ENCODE assay signal across 15 mouse cellular contexts in genomic region chr9:57598851-57599563, GRCm38 (mm10). TPM values are rescaled to one million over a fixed set of nuclear protein-coding genes. Genes with fewer than 3 reads are reported as not detected.
DNase-seq lines count a peak whose midpoint lies in the region; ATAC-seq and TF ChIP-seq lines count a peak whose summit lies in the region.
"Had no signal": no experiment of that assay in that cellular context is flagged by ENCODE, and none has a peak within 500 bp of the region (broad histone marks: within the 10 kb centered on the region; RNA-seq: fewer than 3 reads in every experiment).

No protein-coding gene starts in this region.

- WGBS in hindbrain, embryonic 11.5 days: 39% methylated on average over 8 of the region's 8 CpGs
- 40% methylated on average over 8 of the region's 8 CpGs for WGBS in hindbrain, embryonic 13.5 days
- 31% methylated on average over 8 of the region's 8 CpGs for WGBS in embryonic facial prominence, embryonic 10.5 days
- 48% methylated on average over 8 of the region's 8 CpGs for WGBS in kidney, embryonic 16.5 days
- 59% methylated on average over 8 of the region's 8 CpGs for WGBS in neural tube, embryonic 12.5 days
- 66% methylated on average over 8 of the region's 8 CpGs for WGBS in liver, postnatal 0 days (ENCODE audit: insufficient replicate concordance)

- no peak for TF ChIP-seq EP300 in liver, postnatal 0 days (IDR thresholded peaks at IDR 0.05; ENCODE audit: low read depth)

- ATAC-seq in hindbrain, embryonic 11.5 days (ENCODE audit: low FRiP score): peak; percentile 69
- ATAC-seq in hindbrain, embryonic 13.5 days (ENCODE audit: low FRiP score): no peak
- peak; percentile 46 for ATAC-seq in kidney, embryonic 16.5 days (ENCODE audit: low FRiP score, low TSS enrichment)
- ATAC-seq in neural tube, embryonic 12.5 days (ENCODE audit: low FRiP score, low read depth): no peak
- ATAC-seq in liver, postnatal 0 days: no peak

- no peaks in the 10 kb centered on the region for H3K27me3 ChIP-seq in hindbrain, embryonic 11.5 days (ENCODE audit: control insufficient read depth, insufficient read depth, low read length)
- H3K27me3 ChIP-seq in hindbrain, embryonic 13.5 days: 0 out of 2 replicates have a peak, but pooled peaks cover 6% of the 10 kb centered on the region
- H3K27me3 ChIP-seq in embryonic facial prominence, embryonic 10.5 days (replicated peaks; ENCODE audit: low read depth, poor library complexity, severe bottlenecking): no peaks in the 10 kb centered on the region
- H3K27me3 ChIP-seq in kidney, embryonic 16.5 days (ENCODE audit: insufficient read depth, low read length): no peaks in the 10 kb centered on the region
- H3K27me3 ChIP-seq in neural tube, embryonic 12.5 days (replicated peaks): no peaks in the 10 kb centered on the region
- peaks cover 3% of the 10 kb centered on the region; the same call in 1 of the 2 replicates for H3K27me3 ChIP-seq in liver, postnatal 0 days (ENCODE audit: insufficient read depth, low read length)
- H3K27me3 ChIP-seq: CH12.LX; stomach, embryonic 15.5 days had no signal

- no peak for TF ChIP-seq CTCF in liver, postnatal 0 days (IDR thresholded peaks at IDR 0.05; ENCODE audit: low read depth)
- no peak for TF ChIP-seq CTCF in left cerebral cortex, adult 2 months (IDR thresholded peaks at IDR 0.05)

- no peak overlapping the region for H3K4me2 ChIP-seq in hindbrain, embryonic 11.5 days (replicated peaks; ENCODE audit: low read depth, low read length)
- no peak overlapping the region for H3K4me2 ChIP-seq in hindbrain, embryonic 13.5 days
- no peak overlapping the region for H3K4me2 ChIP-seq in kidney, embryonic 16.5 days (replicated peaks; ENCODE audit: low read depth, low read length)
- H3K4me2 ChIP-seq in neural tube, embryonic 12.5 days (replicated peaks): no peak overlapping the region
- H3K4me2 ChIP-seq in liver, postnatal 0 days (ENCODE audit: low read depth, low read length): no peak overlapping the region
- H3K4me2 ChIP-seq: stomach, embryonic 15.5 days had no signal

- H3K36me3 ChIP-seq in hindbrain, embryonic 11.5 days (ENCODE audit: control insufficient read depth, insufficient read depth, low read length): 0 out of 2 replicates have a peak, but pooled peaks cover 2% of the 10 kb centered on the region
- peaks cover 22% of the 10 kb centered on the region for H3K36me3 ChIP-seq in hindbrain, embryonic 13.5 days
- peaks cover 15% of the 10 kb centered on the region for H3K36me3 ChIP-seq in embryonic facial prominence, embryonic 10.5 days (replicated peaks)
- H3K36me3 ChIP-seq in kidney, embryonic 16.5 days (ENCODE audit: insufficient read depth, low read length): peaks cover 13% of the 10 kb centered on the region
- peaks cover 14% of the 10 kb centered on the region for H3K36me3 ChIP-seq in neural tube, embryonic 12.5 days
- peaks cover 13% of the 10 kb centered on the region; the same call in 1 of the 2 replicates for H3K36me3 ChIP-seq in liver, postnatal 0 days (replicated peaks; ENCODE audit: insufficient read depth, low read length)

- H3K9me3 ChIP-seq in hindbrain, embryonic 11.5 days (ENCODE audit: control insufficient read depth, low read length): no peaks in the 10 kb centered on the region
- H3K9me3 ChIP-seq in hindbrain, embryonic 13.5 days: no peaks in the 10 kb centered on the region
- H3K9me3 ChIP-seq in embryonic facial prominence, embryonic 10.5 days: no peaks in the 10 kb centered on the region
- H3K9me3 ChIP-seq in kidney, embryonic 16.5 days (ENCODE audit: low read length): no peaks in the 10 kb centered on the region
- no peaks in the 10 kb centered on the region for H3K9me3 ChIP-seq in neural tube, embryonic 12.5 days
- H3K9me3 ChIP-seq in liver, postnatal 0 days (ENCODE audit: low read length): no peaks in the 10 kb centered on the region
- H3K9me3 ChIP-seq: stomach, embryonic 15.5 days had no signal

- DNase-seq in hindbrain, embryonic 11.5 days (ENCODE audit: low spot score): peak; percentile 44
- DNase-seq in embryonic facial prominence, embryonic 10.5 days (ENCODE audit: low spot score): peak; percentile 62
- no peak for DNase-seq in liver, postnatal 0 days
- DNase-seq in cerebellum, adult 11-12 months: no peak
- no peak for DNase-seq in left cerebral cortex, adult 2 months (ENCODE audit: extremely low spot score in 1 of 2, low spot score in 2 of 2)
- DNase-seq: cerebellum, adult 9-11 months; heart, adult 18-20 months; layer of hippocampus, postnatal 36 days had no signal

- H3K4me1 ChIP-seq in hindbrain, embryonic 11.5 days (replicated peaks; ENCODE audit: control insufficient read depth, insufficient read depth, low read length): peaks cover 5% of the 10 kb centered on the region; the same call in 1 of the 2 replicates
- H3K4me1 ChIP-seq in hindbrain, embryonic 13.5 days (replicated peaks): peaks cover 33% of the 10 kb centered on the region
- peaks cover 54% of the 10 kb centered on the region for H3K4me1 ChIP-seq in embryonic facial prominence, embryonic 10.5 days
- H3K4me1 ChIP-seq in kidney, embryonic 16.5 days (ENCODE audit: insufficient read depth, low read length): peaks cover 33% of the 10 kb centered on the region
- peaks cover 34% of the 10 kb centered on the region for H3K4me1 ChIP-seq in neural tube, embryonic 12.5 days
- H3K4me1 ChIP-seq in liver, postnatal 0 days (ENCODE audit: insufficient read depth): no peaks in the 10 kb centered on the region; the same call in 1 of the 2 replicates

- H3K4me3 ChIP-seq in hindbrain, embryonic 11.5 days (ENCODE audit: low read depth, low read length): no peak overlapping the region
- H3K4me3 ChIP-seq in hindbrain, embryonic 13.5 days: no peak overlapping the region
- no peak overlapping the region for H3K4me3 ChIP-seq in embryonic facial prominence, embryonic 10.5 days
- H3K4me3 ChIP-seq in kidney, embryonic 16.5 days (ENCODE audit: low read length): no peak overlapping the region
- H3K4me3 ChIP-seq in neural tube, embryonic 12.5 days: no peak overlapping the region
- no peak overlapping the region for H3K4me3 ChIP-seq in liver, postnatal 0 days (ENCODE audit: low read depth, low read length)
- no peak overlapping the region for H3K4me3 ChIP-seq in left cerebral cortex, adult 2 months
- H3K4me3 ChIP-seq: stomach, embryonic 15.5 days had no signal

- H3K9ac ChIP-seq in hindbrain, embryonic 11.5 days (ENCODE audit: low read depth, low read length): no peak overlapping the region
- H3K9ac ChIP-seq in hindbrain, embryonic 13.5 days: no peak overlapping the region
- no peak overlapping the region for H3K9ac ChIP-seq in kidney, embryonic 16.5 days (replicated peaks; ENCODE audit: low read length)
- 0 out of 2 replicates have a peak overlapping the region, but pooled peaks have one; percentile 26 for H3K9ac ChIP-seq in neural tube, embryonic 12.5 days
- no peak overlapping the region for H3K9ac ChIP-seq in liver, postnatal 0 days (replicated peaks)
- H3K9ac ChIP-seq: stomach, embryonic 15.5 days had no signal

- intact Hi-C loops in left cerebral cortex, adult 2 months (cut with DNase I): no loop called here

- H3K27ac ChIP-seq in hindbrain, embryonic 11.5 days (ENCODE audit: low read depth, low read length): peak overlapping the region; percentile 17
- H3K27ac ChIP-seq in hindbrain, embryonic 13.5 days: no peak overlapping the region
- H3K27ac ChIP-seq in embryonic facial prominence, embryonic 10.5 days (replicated peaks): peak overlapping the region; percentile 69
- no peak overlapping the region for H3K27ac ChIP-seq in kidney, embryonic 16.5 days (ENCODE audit: low read length)
- no peak overlapping the region for H3K27ac ChIP-seq in neural tube, embryonic 12.5 days
- no peak overlapping the region for H3K27ac ChIP-seq in liver, postnatal 0 days (ENCODE audit: low read depth)
- H3K27ac ChIP-seq in left cerebral cortex, adult 2 months: no peak overlapping the region
- H3K27ac ChIP-seq: stomach, embryonic 15.5 days had no signal

RNA-seq across cellular contexts. Expression of gene Cplx3, which starts 7.1 kb away (rescaled TPM):
- polyA plus RNA-seq in hindbrain, embryonic 11.5 days (2014; fragmentation: Nextera tagmentation; extraction: Ambion mirVana): 0.09 and 0.11 TPM in 2 replicates
- 0.21 and 0.48 TPM in 2 replicates for polyA plus RNA-seq in hindbrain, embryonic 13.5 days (2015; fragmentation: Nextera tagmentation; extraction: Ambion mirVana)
- 1.6 and 1.8 TPM in 2 replicates for polyA plus RNA-seq in embryonic facial prominence, embryonic 10.5 days (2016; fragmentation: Nextera tagmentation; extraction: Ambion mirVana)
- polyA plus RNA-seq in kidney, embryonic 16.5 days (2015; fragmentation: Nextera tagmentation; extraction: Ambion mirVana): not detected in 2 replicates
- polyA plus RNA-seq in neural tube, embryonic 12.5 days (2016; fragmentation: Nextera tagmentation; extraction: Ambion mirVana): not detected in 2 replicates
- polyA plus RNA-seq in liver, postnatal 0 days (2015; fragmentation: Nextera tagmentation; extraction: Ambion mirVana): not detected in 2 replicates
- total RNA-seq in left cerebral cortex, adult 2 months (2021): 1 to 10 TPM; 9.1 to 9.6 TPM
- total RNA-seq: CH12.LX; heart, adult 18-20 months; liver, adult 2 months; megakaryocyte progenitor cell, adult 5-6 weeks had no signal
- polyA plus RNA-seq: liver, adult 2 months; stomach, embryonic 15.5 days had no signal

RNA-seq across cellular contexts. Expression of gene Ulk3, which starts 9.8 kb away (rescaled TPM):
- polyA plus RNA-seq in hindbrain, embryonic 11.5 days (2014; fragmentation: Nextera tagmentation; extraction: Ambion mirVana): 5.2 and 8.6 TPM in 2 replicates
- polyA plus RNA-seq in hindbrain, embryonic 13.5 days (2015; fragmentation: Nextera tagmentation; extraction: Ambion mirVana): 28.6 and 30.5 TPM in 2 replicates
- 13.3 and 16.4 TPM in 2 replicates for polyA plus RNA-seq in embryonic facial prominence, embryonic 10.5 days (2016; fragmentation: Nextera tagmentation; extraction: Ambion mirVana)
- 18.3 and 22.7 TPM in 2 replicates for polyA plus RNA-seq in kidney, embryonic 16.5 days (2015; fragmentation: Nextera tagmentation; extraction: Ambion mirVana)
- 20.7 and 22.9 TPM in 2 replicates for polyA plus RNA-seq in neural tube, embryonic 12.5 days (2016; fragmentation: Nextera tagmentation; extraction: Ambion mirVana)
- 3.6 and 3.7 TPM in 2 replicates for polyA plus RNA-seq in liver, postnatal 0 days (2015; fragmentation: Nextera tagmentation; extraction: Ambion mirVana)
- 10 to 100 TPM; 36.3 to 37.1 TPM for total RNA-seq in left cerebral cortex, adult 2 months (2021)

RNA-seq across cellular contexts. Expression of gene Lman1l, which starts 21.6 kb away (rescaled TPM):
- not detected in 2 replicates for polyA plus RNA-seq in hindbrain, embryonic 11.5 days (2014; fragmentation: Nextera tagmentation; extraction: Ambion mirVana)
- not detected in 2 replicates for polyA plus RNA-seq in hindbrain, embryonic 13.5 days (2015; fragmentation: Nextera tagmentation; extraction: Ambion mirVana)
- polyA plus RNA-seq in embryonic facial prominence, embryonic 10.5 days (2016; fragmentation: Nextera tagmentation; extraction: Ambion mirVana): not detected in 2 replicates
- polyA plus RNA-seq in kidney, embryonic 16.5 days (2015; fragmentation: Nextera tagmentation; extraction: Ambion mirVana): not detected in 2 replicates
- not detected in 2 replicates for polyA plus RNA-seq in neural tube, embryonic 12.5 days (2016; fragmentation: Nextera tagmentation; extraction: Ambion mirVana)
- polyA plus RNA-seq in liver, postnatal 0 days (2015; fragmentation: Nextera tagmentation; extraction: Ambion mirVana): not detected in 2 replicates
- total RNA-seq in left cerebral cortex, adult 2 months (2021): not detected
- total RNA-seq: CH12.LX; layer of hippocampus, postnatal 36 days; liver, adult 2 months; megakaryocyte progenitor cell, adult 5-6 weeks had no signal
- polyA plus RNA-seq: liver, adult 2 months; stomach, embryonic 15.5 days had no signal

RNA-seq across cellular contexts. Expression of gene Scamp2, which starts 38.3 kb away (rescaled TPM):
- polyA plus RNA-seq in hindbrain, embryonic 11.5 days (2014; fragmentation: Nextera tagmentation; extraction: Ambion mirVana): 57.6 and 57.8 TPM in 2 replicates
- 56.9 and 58.8 TPM in 2 replicates for polyA plus RNA-seq in hindbrain, embryonic 13.5 days (2015; fragmentation: Nextera tagmentation; extraction: Ambion mirVana)
- polyA plus RNA-seq in embryonic facial prominence, embryonic 10.5 days (2016; fragmentation: Nextera tagmentation; extraction: Ambion mirVana): 44.1 and 45.3 TPM in 2 replicates
- 93.4 and 101 TPM in 2 replicates for polyA plus RNA-seq in kidney, embryonic 16.5 days (2015; fragmentation: Nextera tagmentation; extraction: Ambion mirVana)
- polyA plus RNA-seq in neural tube, embryonic 12.5 days (2016; fragmentation: Nextera tagmentation; extraction: Ambion mirVana): 56.2 and 62.3 TPM in 2 replicates
- polyA plus RNA-seq in liver, postnatal 0 days (2015; fragmentation: Nextera tagmentation; extraction: Ambion mirVana): 29.6 and 31.2 TPM in 2 replicates
- total RNA-seq in left cerebral cortex, adult 2 months (2021): 10 to 100 TPM; 19.8 to 22.3 TPM

RNA-seq across cellular contexts. Expression of gene Mpi, which starts 46.4 kb away (rescaled TPM):
- polyA plus RNA-seq in hindbrain, embryonic 11.5 days (2014; fragmentation: Nextera tagmentation; extraction: Ambion mirVana): 50.0 and 52.7 TPM in 2 replicates
- 67.9 and 75.2 TPM in 2 replicates for polyA plus RNA-seq in hindbrain, embryonic 13.5 days (2015; fragmentation: Nextera tagmentation; extraction: Ambion mirVana)
- 58.7 and 61.7 TPM in 2 replicates for polyA plus RNA-seq in embryonic facial prominence, embryonic 10.5 days (2016; fragmentation: Nextera tagmentation; extraction: Ambion mirVana)
- 54.6 and 57.2 TPM in 2 replicates for polyA plus RNA-seq in kidney, embryonic 16.5 days (2015; fragmentation: Nextera tagmentation; extraction: Ambion mirVana)
- polyA plus RNA-seq in neural tube, embryonic 12.5 days (2016; fragmentation: Nextera tagmentation; extraction: Ambion mirVana): 68.0 and 68.2 TPM in 2 replicates
- 7.3 and 8.2 TPM in 2 replicates for polyA plus RNA-seq in liver, postnatal 0 days (2015; fragmentation: Nextera tagmentation; extraction: Ambion mirVana)
- 10 to 100 TPM; 63.4 to 76.9 TPM for total RNA-seq in left cerebral cortex, adult 2 months (2021)

Comparison
In these comparisons a context has a peak if more than half of its experiments do, and no peak if none do; other contexts are left out.
1. ATAC-seq: peak in hindbrain, embryonic 11.5 days (single experiment) and kidney, embryonic 16.5 days (single experiment); none in hindbrain, embryonic 13.5 days (single experiment), neural tube, embryonic 12.5 days (single experiment) and liver, postnatal 0 days (single experiment).
2. H3K27ac ChIP-seq: peak in hindbrain, embryonic 11.5 days (single experiment) and embryonic facial prominence, embryonic 10.5 days (single experiment); none in hindbrain, embryonic 13.5 days (single experiment), kidney, embryonic 16.5 days (single experiment), neural tube, embryonic 12.5 days (single experiment), liver, postnatal 0 days (single experiment) and left cerebral cortex, adult 2 months (single experiment).
3. DNase-seq: peak in hindbrain, embryonic 11.5 days (single experiment) and embryonic facial prominence, embryonic 10.5 days (single experiment); none in liver, postnatal 0 days (single experiment), cerebellum, adult 11-12 months (single experiment) and left cerebral cortex, adult 2 months (0 of 2).